Comparison of ENCODE assay signal across 8 mouse cellular contexts in the genomic region with DNA sequence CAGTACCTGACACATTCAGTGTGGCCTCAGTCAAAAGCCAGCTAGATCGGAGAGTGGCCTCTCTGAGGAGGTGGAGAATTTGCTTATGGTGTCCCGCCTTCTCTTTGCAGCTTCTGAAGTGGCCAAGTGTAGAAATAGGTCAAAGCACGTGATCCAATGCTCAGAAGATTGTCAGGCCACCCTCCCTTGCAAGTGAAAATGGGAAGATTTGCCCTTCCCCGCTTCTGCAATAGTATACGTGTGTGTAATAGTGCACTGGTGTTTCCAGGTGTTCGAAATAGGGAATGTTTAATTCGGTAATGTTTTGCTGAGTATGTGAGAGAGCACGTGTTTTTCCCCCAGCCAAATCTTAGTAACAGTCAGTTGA. TPM values are rescaled to one million over a fixed set of nuclear protein-coding genes. Genes with fewer than 3 reads are reported as not detected.
A peak's percentile ranks its signal among the peaks of the same experiment; 100 is the strongest.
DNase-seq lines count a peak whose midpoint lies in the region; ATAC-seq lines count a peak whose summit lies in the region.

No protein-coding gene starts in this region.

- WGBS in heart, embryonic 13.5 days: 17% methylated on average over 8 of the region's 8 CpGs
- 31% methylated on average over 8 of the region's 8 CpGs for WGBS in hindbrain, embryonic 10.5 days

- ATAC-seq in heart, embryonic 13.5 days (ENCODE audit: extremely low read depth, insufficient number of reproducible peaks, low FRiP score, low TSS enrichment): no peak
- ATAC-seq in megakaryocyte, adult 5-6 weeks (ENCODE audit: poor library complexity, severe bottlenecking): peak; percentile 6

- DNase-seq in heart, postnatal 10 days: no peak
- DNase-seq in MEL-GATA-1-ER (ENCODE audit: extremely low read depth, low read depth): peak; percentile 33
- DNase-seq in hindbrain, embryonic 10.5 days (ENCODE audit: low spot score): no peak
- DNase-seq in urinary bladder, postnatal 14 days (ENCODE audit: low spot score): no peak
- no peak for DNase-seq in urinary bladder, adult 18-20 months (ENCODE audit: low spot score in 2 of 2)
- DNase-seq in ovary, postnatal 10 days (ENCODE audit: low spot score): no peak

- peak overlapping the region; percentile 95 for H3K4me2 ChIP-seq in heart, embryonic 13.5 days

- H3K9ac ChIP-seq in heart, embryonic 13.5 days: peak overlapping the region; percentile 89

- peaks cover 29% of the 10 kb centered on the region for H3K27me3 ChIP-seq in heart, embryonic 13.5 days (replicated peaks)
- H3K27me3 ChIP-seq in hindbrain, embryonic 10.5 days (ENCODE audit: insufficient read depth, poor library complexity, severe bottlenecking): peaks cover 3% of the 10 kb centered on the region; the same call in 1 of the 2 replicates

- H3K4me1 ChIP-seq in heart, embryonic 13.5 days: peaks cover 24% of the 10 kb centered on the region
- peaks cover 22% of the 10 kb centered on the region for H3K4me1 ChIP-seq in hindbrain, embryonic 10.5 days (replicated peaks)

- H3K36me3 ChIP-seq in heart, embryonic 13.5 days: no peaks in the 10 kb centered on the region
- no peaks in the 10 kb centered on the region for H3K36me3 ChIP-seq in hindbrain, embryonic 10.5 days

- 0 out of 2 replicates have a peak overlapping the region, but pooled peaks have one; percentile 10 for H3K27ac ChIP-seq in heart, embryonic 13.5 days (replicated peaks)
- H3K27ac ChIP-seq in hindbrain, embryonic 10.5 days: peak overlapping the region; percentile 86

- no peaks in the 10 kb centered on the region for H3K9me3 ChIP-seq in heart, embryonic 13.5 days
- H3K9me3 ChIP-seq in hindbrain, embryonic 10.5 days: no peaks in the 10 kb centered on the region

- intact Hi-C loops in heart, postnatal 10 days (cut with DNase I): loop anchor here (10.0 kb wide), 1 partner anchor 404 kb away; a partner anchor contains a TSS

- peak overlapping the region; percentile 97 for H3K4me3 ChIP-seq in heart, embryonic 13.5 days
- peak overlapping the region; percentile 99 for H3K4me3 ChIP-seq in hindbrain, embryonic 10.5 days

RNA-seq across cellular contexts. Expression of a gene that starts 0.8 kb away (rescaled TPM):
- 17.3 and 17.4 TPM in 2 replicates for polyA plus RNA-seq in heart, embryonic 13.5 days (2015; fragmentation: Nextera tagmentation; extraction: Ambion mirVana)
- 10 to 100 TPM; 20.8 to 22.4 TPM for total RNA-seq in heart, postnatal 10 days (2021)
- polyA plus RNA-seq in hindbrain, embryonic 10.5 days (2016; fragmentation: Nextera tagmentation; extraction: Ambion mirVana): 28.0 and 31.9 TPM in 2 replicates
- 36.1 and 37.6 TPM in 2 replicates for total RNA-seq in megakaryocyte, adult 5-6 weeks (2015)
- total RNA-seq in megakaryocyte, adult 5-6 weeks (2017): 24.3 and 25.5 TPM in 2 replicates
